Mouse (Mus musculus): ENCODE measurements around the gene Fam241b. TPM values are rescaled to one million over a fixed set of nuclear protein-coding genes. Genes with fewer than 3 reads are reported as not detected.

Gene Fam241b
- polyA plus RNA-seq, 1 experiment from 2014 or later, result 110 TPM

- no peak overlapping the region for H3K4me2 ChIP-seq (replicated peaks)
- H3K9ac ChIP-seq (replicated peaks), result no peak overlapping the region
- H3K27ac ChIP-seq, result no peak overlapping the region
- no peak overlapping the region for H3K4me3 ChIP-seq (replicated peaks)
- no peaks in the 10 kb centered on the region for H3K36me3 ChIP-seq
- ATAC-seq, result peak; percentile 21; the same call in 1 of the 2 replicates
- WGBS, result 62% methylated on average over 14 of the region's 14 CpGs
- peaks cover 15% of the 10 kb centered on the region; the same call in 1 of the 2 replicates for H3K4me1 ChIP-seq (replicated peaks)
- no peaks in the 10 kb centered on the region for H3K9me3 ChIP-seq
- no peaks in the 10 kb centered on the region for H3K27me3 ChIP-seq
Measured at GRCm38 (mm10) chr10:62060969-62061678, 82.6 kb downstream of the Fam241b start.

GRCm38 (mm10) chr10:62060224-62060913 lies 83.4 kb downstream of the Fam241b start:
- Histone ChIP-seq H3K27me3 (no peaks in the 10 kb centered on the region), H3K9ac (replicated peaks) (no peak overlapping the region), H3K4me2 (replicated peaks) (no peak overlapping the region), H3K4me3 (replicated peaks) (no peak overlapping the region), H3K9me3 (no peaks in the 10 kb centered on the region), H3K4me1 (replicated peaks) (peaks cover 15% of the 10 kb centered on the region; the same call in 1 of the 2 replicates), H3K27ac (no peak overlapping the region), H3K36me3 (no peaks in the 10 kb centered on the region)
- ATAC-seq, result no peak
- 75% methylated on average over 16 of the region's 16 CpGs for WGBS

DNA sequence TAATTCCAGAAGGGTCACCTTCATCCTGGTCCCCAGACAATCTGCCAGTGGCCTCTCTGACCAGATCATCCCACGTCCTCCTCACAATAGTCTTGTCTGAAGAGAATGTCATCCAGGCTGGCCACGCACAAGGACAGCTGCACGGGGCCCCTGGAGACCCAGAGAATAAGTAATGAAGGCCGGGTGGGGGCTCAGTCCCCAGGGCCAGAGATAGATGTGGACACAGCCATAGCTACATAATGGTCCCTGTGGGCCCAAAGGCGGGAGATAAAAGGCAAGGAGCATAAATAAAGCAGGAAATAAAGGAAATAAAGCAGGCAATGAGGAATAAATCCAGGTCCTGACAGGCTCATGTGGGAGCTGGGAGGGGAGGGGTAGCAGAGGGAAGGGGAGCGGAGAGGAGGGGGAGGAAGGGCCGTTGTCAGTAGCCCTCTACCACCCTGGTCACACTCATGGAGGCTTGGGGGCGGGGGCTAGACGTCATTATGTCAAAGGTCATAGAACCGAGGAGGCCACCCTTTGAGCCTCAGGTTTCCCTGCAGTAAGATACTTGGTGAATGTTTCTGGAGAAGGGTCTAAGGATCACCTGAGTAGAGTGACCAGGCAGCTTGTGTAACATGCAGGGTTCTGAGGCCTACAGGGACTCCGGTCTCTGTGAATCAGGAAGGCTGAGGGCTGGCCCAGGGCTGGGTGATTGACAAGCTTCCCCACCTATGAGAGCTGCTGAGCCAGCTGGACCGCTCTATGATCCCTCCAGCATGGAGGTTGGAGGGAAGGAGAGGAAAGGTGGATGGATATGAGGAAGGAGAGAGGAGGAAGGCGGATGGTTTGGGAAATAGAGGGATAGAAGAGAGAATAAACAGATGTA lies 85.0 kb downstream of the Fam241b start:
- H3K27me3 ChIP-seq, result no peaks in the 10 kb centered on the region
- H3K36me3 ChIP-seq, result no peaks in the 10 kb centered on the region
- H3K4me3 ChIP-seq (replicated peaks), result no peak overlapping the region
- 0 out of 2 replicates have a peak, but pooled peaks have one; percentile 54 for ATAC-seq
- no peaks in the 10 kb centered on the region for H3K9me3 ChIP-seq
- no peak overlapping the region for H3K27ac ChIP-seq
- no peak overlapping the region for H3K9ac ChIP-seq (replicated peaks)
- 59% methylated on average over 13 of the region's 13 CpGs for WGBS
- H3K4me2 ChIP-seq (replicated peaks), result no peak overlapping the region
- peaks cover 15% of the 10 kb centered on the region; the same call in 1 of the 2 replicates for H3K4me1 ChIP-seq (replicated peaks)

Other genes with a start within 250 kb of the Fam241b start
- gene Col13a1, start 164.8 kb downstream of the Fam241b start, polyA plus RNA-seq (2015; fragmentation: Nextera tagmentation; extraction: Ambion mirVana), result 1.1 and 1.2 TPM in 2 replicates
- gene Neurog3, start 10.8 kb downstream of the Fam241b start, polyA plus RNA-seq (2015; fragmentation: Nextera tagmentation; extraction: Ambion mirVana), result 0.48 and 0.65 TPM in 2 replicates
- 15.0 and 18.7 TPM in 2 replicates for gene Tspan15, start 87.3 kb upstream of the Fam241b start, polyA plus RNA-seq (2015; fragmentation: Nextera tagmentation; extraction: Ambion mirVana)
- not detected in 2 replicates for gene Tacr2, start 108.5 kb upstream of the Fam241b start, polyA plus RNA-seq (2015; fragmentation: Nextera tagmentation; extraction: Ambion mirVana)
- 70.0 and 72.9 TPM in 2 replicates for gene Hk1, start 236.0 kb upstream of the Fam241b start, polyA plus RNA-seq (2015; fragmentation: Nextera tagmentation; extraction: Ambion mirVana)